ENCODE assay signal across 8 mouse cellular contexts in the genomic region with DNA sequence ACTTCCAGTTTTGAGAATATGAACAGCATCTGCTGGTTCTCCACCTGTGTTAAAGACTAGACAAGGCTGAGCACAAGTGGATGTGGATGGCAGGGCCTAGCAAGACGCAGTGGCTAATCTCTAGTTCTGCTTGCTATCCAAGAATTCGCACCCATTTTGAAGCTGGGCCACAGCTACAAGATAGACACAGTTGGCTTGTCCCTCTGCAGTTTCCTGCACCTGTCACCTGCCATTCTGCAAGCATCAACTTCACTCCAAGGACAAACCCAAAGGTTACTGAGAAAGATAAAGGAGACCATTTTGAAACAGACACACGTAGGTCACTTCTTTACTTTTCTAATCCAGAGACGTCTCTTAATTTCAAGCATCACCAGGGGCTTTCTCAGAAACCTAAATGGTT. TPM values are rescaled to one million over a fixed set of nuclear protein-coding genes. Genes with fewer than 3 reads are reported as not detected.
A peak's percentile ranks its signal among the peaks of the same experiment; 100 is the strongest.
DNase-seq lines count a peak whose midpoint lies in the region; ATAC-seq and TF ChIP-seq lines count a peak whose summit lies in the region.

No protein-coding gene starts in this region.

- intact Hi-C loops in heart, postnatal 10 days (cut with DNase I) = no loop called here

- no peaks in the 10 kb centered on the region for H3K9me3 ChIP-seq in heart, embryonic 11.5 days (replicated peaks; ENCODE audit: control insufficient read depth, low read length)
- H3K9me3 ChIP-seq in CH12.LX (replicated peaks; ENCODE audit: low read length) = no peaks in the 10 kb centered on the region
- H3K9me3 ChIP-seq in forebrain, embryonic 14.5 days (replicated peaks; ENCODE audit: control insufficient read depth, low read length) = no peaks in the 10 kb centered on the region
- no peaks in the 10 kb centered on the region for H3K9me3 ChIP-seq in liver, embryonic 15.5 days (replicated peaks)

- H3K27ac ChIP-seq in heart, embryonic 11.5 days (ENCODE audit: low read depth, low read length) = peak overlapping the region; percentile 95
- H3K27ac ChIP-seq in CH12.LX (ENCODE audit: insufficient read depth, low read depth) = no peak overlapping the region
- peak overlapping the region; percentile 86 for H3K27ac ChIP-seq in forebrain, embryonic 14.5 days (ENCODE audit: low read depth, low read length)
- peak overlapping the region; percentile 99 for H3K27ac ChIP-seq in liver, embryonic 15.5 days (replicated peaks)

- H3K79me2 ChIP-seq in CH12.LX (replicated peaks; ENCODE audit: control insufficient read depth, extremely low read depth, insufficient read depth, poor library complexity, severe bottlenecking) = peaks cover 18% of the 10 kb centered on the region

- H3K9ac ChIP-seq in heart, embryonic 11.5 days (ENCODE audit: low read depth, low read length) = peak overlapping the region; percentile 78
- H3K9ac ChIP-seq in CH12.LX (ENCODE audit: insufficient read depth, low read depth) = peak overlapping the region; percentile 73
- H3K9ac ChIP-seq in forebrain, embryonic 14.5 days (ENCODE audit: low read length) = peak overlapping the region; percentile 91
- peak overlapping the region; percentile 73 for H3K9ac ChIP-seq in liver, embryonic 15.5 days

- TF ChIP-seq CTCF in CH12.LX (conservative IDR thresholded peaks at IDR 0.05 in 1 of 2, IDR thresholded peaks at IDR 0.05 in 1 of 2; ENCODE audit: low read depth in 2 of 2, low read length in 2 of 2) = no peak

- H3K4me1 ChIP-seq in heart, embryonic 11.5 days (ENCODE audit: control insufficient read depth, insufficient read depth, low read length) = peaks cover 19% of the 10 kb centered on the region
- H3K4me1 ChIP-seq in CH12.LX (ENCODE audit: control insufficient read depth in 1 of 2, insufficient read depth in 2 of 2) = peaks cover 26 to 60% of the 10 kb centered on the region in 2 experiments
- H3K4me1 ChIP-seq in forebrain, embryonic 14.5 days (ENCODE audit: control insufficient read depth, insufficient read depth, low read length) = peaks cover 16% of the 10 kb centered on the region
- H3K4me1 ChIP-seq in liver, embryonic 15.5 days (replicated peaks) = peaks cover 78% of the 10 kb centered on the region

- TF ChIP-seq POLR2A in CH12.LX (IDR thresholded peaks at IDR 0.05; ENCODE audit: low read depth, low read length) = no peak

- 57% methylated on average over 4 of the region's 4 CpGs for whole genome bisulfite sequencing in heart, embryonic 11.5 days (ENCODE audit: insufficient replicate concordance)
- WGBS in forebrain, embryonic 14.5 days = 60% methylated on average over 4 of the region's 4 CpGs
- 49% methylated on average over 4 of the region's 4 CpGs for WGBS in liver, embryonic 15.5 days (ENCODE audit: insufficient replicate concordance)

- no peak for DNase-seq in heart, postnatal 10 days
- no peak for DNase-seq in CH12.LX (ENCODE audit: extremely low read depth)
- DNase-seq in forebrain, embryonic 14.5 days (ENCODE audit: low spot score) = no peak
- DNase-seq in frontal cortex, postnatal 10 days (ENCODE audit: low spot score in 2 of 2) = no peak
- DNase-seq in spleen, postnatal 10 days (ENCODE audit: low spot score in 2 of 2) = no peak

- no peak for TF ChIP-seq EP300 in CH12.LX (IDR thresholded peaks at IDR 0.05; ENCODE audit: low read length)

- in situ Hi-C loops in CH12.LX (cut with MboI; ENCODE audit: low pct_ligation_motif_present, low pct_unique_long_range_greater_than_20kb, low sequenced_read_pairs) = loop anchor here (5.0 kb wide), 1 partner anchor 54 kb away; no protein-coding TSS in a partner anchor

- peak overlapping the region; percentile 80 for H3K4me2 ChIP-seq in heart, embryonic 11.5 days
- H3K4me2 ChIP-seq in CH12.LX (ENCODE audit: insufficient read depth, low read depth, poor library complexity, severe bottlenecking) = peak overlapping the region; percentile 63
- H3K4me2 ChIP-seq in forebrain, embryonic 14.5 days (ENCODE audit: low read length) = peak overlapping the region; percentile 94
- H3K4me2 ChIP-seq in liver, embryonic 15.5 days = peak overlapping the region; percentile 75

- TF ChIP-seq RAD21 in CH12.LX (IDR thresholded peaks at IDR 0.05; ENCODE audit: low read depth, low read length) = no peak

- H3K36me3 ChIP-seq in heart, embryonic 11.5 days (ENCODE audit: control insufficient read depth, insufficient read depth, low read length) = peaks cover 18% of the 10 kb centered on the region
- H3K36me3 ChIP-seq in CH12.LX (replicated peaks in 1 of 2; ENCODE audit: control insufficient read depth in 1 of 2, insufficient read depth in 1 of 2, low read length in 1 of 2) = peaks cover 23 to 33% of the 10 kb centered on the region in 2 experiments
- H3K36me3 ChIP-seq in forebrain, embryonic 14.5 days (ENCODE audit: control insufficient read depth, insufficient read depth, low read length) = peaks cover 27% of the 10 kb centered on the region
- H3K36me3 ChIP-seq in liver, embryonic 15.5 days (replicated peaks) = peaks cover 30% of the 10 kb centered on the region

- H3K4me3 ChIP-seq in heart, embryonic 11.5 days (ENCODE audit: low read depth, low read length) = peak overlapping the region; percentile 90; the same call in 1 of the 2 replicates
- H3K4me3 ChIP-seq in CH12.LX (replicated peaks in 1 of 3; ENCODE audit: low read depth in 2 of 3, low read length in 2 of 3, poor library complexity in 1 of 3) = peak overlapping the region in 2 of 3 experiments; percentile 51 to 93
- peak overlapping the region; percentile 93 for H3K4me3 ChIP-seq in forebrain, embryonic 14.5 days (ENCODE audit: low read depth, low read length)
- peak overlapping the region; percentile 80 for H3K4me3 ChIP-seq in liver, embryonic 15.5 days (replicated peaks)

- ATAC-seq in heart, embryonic 11.5 days (replicated peaks; ENCODE audit: insufficient number of reproducible peaks, low FRiP score, low TSS enrichment) = no peak
- no peak for ATAC-seq in forebrain, embryonic 14.5 days
- ATAC-seq in liver, embryonic 15.5 days (ENCODE audit: insufficient read depth) = no peak
- no peak for ATAC-seq in activated CD4-positive, CD25-positive, alpha-beta regulatory T cell, adult 4 months

- dilution Hi-C loops in CH12.LX (cut with MboI; ENCODE audit: extremely low pct_ligation_motif_present, extremely low pct_unique_long_range_greater_than_20kb, low sequenced_read_pairs) = no loop called here

- no peaks in the 10 kb centered on the region for H3K27me3 ChIP-seq in heart, embryonic 11.5 days (ENCODE audit: control insufficient read depth, insufficient read depth, low read length)
- no peaks in the 10 kb centered on the region for H3K27me3 ChIP-seq in CH12.LX (replicated peaks)
- no peaks in the 10 kb centered on the region for H3K27me3 ChIP-seq in forebrain, embryonic 14.5 days (replicated peaks; ENCODE audit: control insufficient read depth, insufficient read depth, low read length)
- H3K27me3 ChIP-seq in liver, embryonic 15.5 days = no peaks in the 10 kb centered on the region

TF ChIP-seq in CH12.LX, 34 proteins besides CTCF, POLR2A, EP300 and RAD21 (continues in another document):
- no peak for TF ChIP-seq ETS1 (conservative IDR thresholded peaks at IDR 0.05; ENCODE audit: low read depth, low read length)
- TF ChIP-seq KAT2A (IDR thresholded peaks at IDR 0.05; ENCODE audit: insufficient replicate concordance, low read length) = no peak
- no peak for TF ChIP-seq NELFE (IDR thresholded peaks at IDR 0.05; ENCODE audit: low read depth, low read length)
- TF ChIP-seq TBP (conservative IDR thresholded peaks at IDR 0.05; ENCODE audit: low read depth, low read length) = no peak
- TF ChIP-seq ZKSCAN1 (IDR thresholded peaks at IDR 0.05; ENCODE audit: borderline replicate concordance, low read depth, low read length) = no peak

RNA-seq across cellular contexts. Expression of gene Fth1, which starts 1.2 kb away (rescaled TPM):
- polyA plus RNA-seq in heart, embryonic 11.5 days (2014; fragmentation: Nextera tagmentation; extraction: Ambion mirVana) = 1,994 and 2,294 TPM in 2 replicates
- total RNA-seq in heart, postnatal 10 days (2021) = 1,000 to 10,000 TPM; 1,753 to 1,826 TPM
- total RNA-seq in CH12.LX (2012; rRNA removed) (284 and 317 TPM in 2 replicates), CH12.LX (2014; rRNA removed) (279 and 303 TPM in 2 replicates)
- polyA plus RNA-seq in CH12.LX (2012; ENCODE audit: insufficient read length, low read depth) = 2,849 and 3,031 TPM in 2 replicates
- 1,442 and 1,550 TPM in 2 replicates for polyA plus RNA-seq in forebrain, embryonic 14.5 days (2014; fragmentation: Nextera tagmentation; extraction: Ambion mirVana)
- 3,441 and 3,837 TPM in 2 replicates for polyA plus RNA-seq in liver, embryonic 15.5 days (2015; fragmentation: Nextera tagmentation; extraction: Ambion mirVana)
- 1,000 to 10,000 TPM; 1,834 to 2,304 TPM for polyA plus RNA-seq in activated CD4-positive, CD25-positive, alpha-beta regulatory T cell, adult 4 months (2017; shearing (Covaris generic))

RNA-seq across cellular contexts. Expression of gene Best1, which starts 19.8 kb away (rescaled TPM):
- 0.10 and 0.41 TPM in 2 replicates for polyA plus RNA-seq in heart, embryonic 11.5 days (2014; fragmentation: Nextera tagmentation; extraction: Ambion mirVana)
- total RNA-seq in heart, postnatal 10 days (2021) = under 1 TPM; 0.20 to 0.36 TPM
- total RNA-seq in CH12.LX (2012; rRNA removed) (0.13 TPM in 1 of 2 replicates, not detected in the other), CH12.LX (2014; rRNA removed) (not detected in 2 replicates)
- not detected in 2 replicates for polyA plus RNA-seq in CH12.LX (2012; ENCODE audit: insufficient read length, low read depth)
- 1.1 and 1.4 TPM in 2 replicates for polyA plus RNA-seq in forebrain, embryonic 14.5 days (2014; fragmentation: Nextera tagmentation; extraction: Ambion mirVana)
- 0.09 and 0.12 TPM in 2 replicates for polyA plus RNA-seq in liver, embryonic 15.5 days (2015; fragmentation: Nextera tagmentation; extraction: Ambion mirVana)
- not detected for polyA plus RNA-seq in activated CD4-positive, CD25-positive, alpha-beta regulatory T cell, adult 4 months (2017; shearing (Covaris generic))

RNA-seq across cellular contexts. Expression of gene Rab3il1, which starts 19.8 kb away (rescaled TPM):
- 50.8 and 54.0 TPM in 2 replicates for polyA plus RNA-seq in heart, embryonic 11.5 days (2014; fragmentation: Nextera tagmentation; extraction: Ambion mirVana)
- total RNA-seq in heart, postnatal 10 days (2021) = 10 to 100 TPM; 10.4 to 12.1 TPM
- total RNA-seq in CH12.LX (2012; rRNA removed) (0.04 TPM in 1 of 2 replicates, not detected in the other), CH12.LX (2014; rRNA removed) (not detected in 2 replicates)
- polyA plus RNA-seq in CH12.LX (2012; ENCODE audit: insufficient read length, low read depth) = not detected in 2 replicates
- polyA plus RNA-seq in forebrain, embryonic 14.5 days (2014; fragmentation: Nextera tagmentation; extraction: Ambion mirVana) = 20.6 and 21.5 TPM in 2 replicates
- 245 and 277 TPM in 2 replicates for polyA plus RNA-seq in liver, embryonic 15.5 days (2015; fragmentation: Nextera tagmentation; extraction: Ambion mirVana)
- polyA plus RNA-seq in activated CD4-positive, CD25-positive, alpha-beta regulatory T cell, adult 4 months (2017; shearing (Covaris generic)) = 1 to 10 TPM in 1 of 2 experiments, not detected in 1; 1.2 TPM

RNA-seq across cellular contexts. Expression of gene Fads3, which starts 59.7 kb away (rescaled TPM):
- polyA plus RNA-seq in heart, embryonic 11.5 days (2014; fragmentation: Nextera tagmentation; extraction: Ambion mirVana) = 15.8 and 17.9 TPM in 2 replicates
- total RNA-seq in heart, postnatal 10 days (2021) = 10 to 100 TPM; 39.7 to 45.5 TPM
- total RNA-seq in CH12.LX (2012; rRNA removed) (0.50 and 1.1 TPM in 2 replicates), CH12.LX (2014; rRNA removed) (not detected in 2 replicates)
- polyA plus RNA-seq in CH12.LX (2012; ENCODE audit: insufficient read length, low read depth) = 0.26 and 0.29 TPM in 2 replicates
- polyA plus RNA-seq in forebrain, embryonic 14.5 days (2014; fragmentation: Nextera tagmentation; extraction: Ambion mirVana) = 9.6 and 12.5 TPM in 2 replicates
- 7.6 and 8.9 TPM in 2 replicates for polyA plus RNA-seq in liver, embryonic 15.5 days (2015; fragmentation: Nextera tagmentation; extraction: Ambion mirVana)
- not detected for polyA plus RNA-seq in activated CD4-positive, CD25-positive, alpha-beta regulatory T cell, adult 4 months (2017; shearing (Covaris generic))
